Mouse (Mus musculus) testis, adult 2 months (tissue): ENCODE measurements around the gene Rarres1.

Experiments
- CTCF ChIP-seq: fragments of 200-500 bp; IDR thresholded peaks from 2 replicates; pipeline ENCODE4 v1.5.1; 2012; ENCODE audit warnings: low read depth, mild to moderate bottlenecking, inconsistent platforms, low read length, moderate library complexity; ENCODE audit not compliant: control insufficient read depth, insufficient read depth, insufficient replicate concordance
- POLR2A ChIP-seq: fragments of 200-500 bp; IDR thresholded peaks from 2 replicates; pipeline ENCODE4 v1.6.1; 2012; ENCODE audit warnings: low read depth, mild to moderate bottlenecking, inconsistent platforms, low read length, moderate library complexity; ENCODE audit not compliant: control insufficient read depth

DNA sequence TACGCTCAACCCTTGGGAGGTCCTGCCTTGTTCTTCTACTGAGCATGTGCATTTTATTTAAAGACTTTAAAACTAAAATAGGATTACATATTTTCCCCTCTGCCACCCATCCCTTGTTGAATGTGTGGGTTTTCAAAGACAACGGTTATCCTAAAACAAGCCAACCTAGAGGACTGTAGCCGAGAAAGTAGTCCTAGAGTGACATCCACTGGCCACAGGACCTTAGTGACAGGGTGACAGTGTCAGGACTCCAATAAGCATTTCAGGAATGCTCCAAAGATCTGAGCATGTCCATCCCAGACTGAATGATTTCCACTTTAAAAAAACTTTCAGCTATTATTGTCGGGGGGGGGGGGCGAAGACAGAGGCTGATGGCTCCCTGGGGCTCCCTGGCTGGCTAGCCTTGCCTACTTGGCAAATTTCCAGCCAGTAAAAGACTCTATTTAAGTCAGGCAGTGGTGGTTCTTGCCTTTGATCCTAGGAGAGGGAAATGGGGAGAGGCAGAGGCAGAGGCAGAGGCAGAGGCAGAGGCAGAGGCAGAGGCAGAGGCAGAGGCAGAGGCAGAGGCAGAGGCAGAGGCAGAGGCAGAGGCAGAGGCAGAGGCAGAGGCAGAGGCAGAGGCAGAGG is 49.5 kb upstream of the Rarres1 start:
- TF ChIP-seq CTCF (no peak), POLR2A (no peak)
